Mouse (Mus musculus) embryonic facial prominence, embryonic 15.5 days (tissue): ENCODE data around the gene Rab14. TPM values are rescaled to one million over a fixed set of nuclear protein-coding genes. Genes with fewer than 3 reads are reported as not detected.

Experiments
- ATAC-seq: fragments of 200-750 bp; cut with Nextera tagmentation; 2 replicates; pipeline ENCODE4 v1.8.0; 2017; ENCODE audit warnings: low read depth, moderate TSS enrichment; ENCODE audit not compliant: insufficient number of reproducible peaks, low FRiP score, low TSS enrichment
- H3K27ac ChIP-seq: fragments of 300-500 bp; sonication (generic); replicated peaks from 2 replicates; pipeline ENCODE4 v1.5.1; 2015; ENCODE audit warnings: mild to moderate bottlenecking, inconsistent platforms
- H3K27me3 ChIP-seq: fragments of 300-500 bp; sonication (generic); 2 replicates; pipeline ENCODE4 v1.6.1; 2015; ENCODE audit warnings: inconsistent platforms
- H3K36me3 ChIP-seq: fragments of 300-500 bp; sonication (generic); 2 replicates; pipeline ENCODE4 v1.6.1; 2015; ENCODE audit warnings: mild to moderate bottlenecking, inconsistent platforms
- H3K4me1 ChIP-seq: fragments of 300-500 bp; sonication (generic); 2 replicates; pipeline ENCODE4 v1.6.1; 2015; ENCODE audit warnings: inconsistent platforms
- H3K4me2 ChIP-seq: fragments of 300-500 bp; sonication (generic); replicated peaks from 2 replicates; pipeline ENCODE4 v1.6.1; 2015; ENCODE audit warnings: mild to moderate bottlenecking, inconsistent platforms
- H3K4me3 ChIP-seq: fragments of 300-500 bp; sonication (generic); replicated peaks from 2 replicates; pipeline ENCODE4 v1.5.1; 2015; ENCODE audit warnings: mild to moderate bottlenecking, inconsistent platforms
- H3K9ac ChIP-seq: fragments of 300-500 bp; sonication (generic); 2 replicates; pipeline ENCODE4 v1.6.1; 2015; ENCODE audit warnings: inconsistent platforms
- H3K9me3 ChIP-seq: fragments of 300-500 bp; sonication (generic); replicated peaks from 2 replicates; pipeline ENCODE4 v1.6.1; 2016; ENCODE audit warnings: inconsistent platforms
- WGBS: fragments of 180-500 bp; shearing (Covaris S2); methylation state at CpG from one replicate; pipeline ENCODE4 v1.1.7; 2015; 5-methylcytosine and 5-hydroxymethylcytosine counted together
- polyA plus RNA-seq: library from polyadenylated mRNA; unstranded; fragments of >200 nt; fragmentation: Nextera tagmentation; extraction: Ambion mirVana; gene quantifications from 2 replicates; pipeline ENCODE4 v1.2.1, GENCODE M21; 2015

The Rab14 gene
- polyA plus RNA-seq, 1 experiment from 2014 or later = 352 TPM

DNA sequence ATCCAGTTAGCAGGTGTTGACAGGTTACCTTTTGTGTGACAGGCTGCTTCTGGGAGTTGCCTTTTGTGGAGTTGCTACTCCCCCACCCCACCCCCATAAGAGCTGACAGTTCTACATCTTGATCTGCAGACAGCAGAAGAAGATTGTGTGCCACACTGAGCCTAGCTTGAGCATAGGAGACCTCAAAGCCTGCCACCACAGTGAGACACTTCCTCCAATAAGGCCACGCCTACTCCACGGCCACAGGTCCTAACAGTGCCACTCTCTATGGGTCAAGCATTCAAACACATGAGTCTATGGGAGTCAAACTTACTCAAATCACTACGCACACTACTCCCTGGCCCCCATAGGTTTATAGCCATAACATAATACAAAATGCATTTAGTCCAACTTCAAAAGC, 17.8 kb upstream of the Rab14 start:
- no peak; the same call in 1 of the 2 replicates for ATAC-seq
- 94% methylated on average over 3 of the region's 3 CpGs for WGBS
- Histone ChIP-seq H3K9me3 (no peaks in the 10 kb centered on the region), H3K9ac (no peak overlapping the region), H3K4me1 (peaks cover 9% of the 10 kb centered on the region), H3K36me3 (no peaks in the 10 kb centered on the region), H3K4me3 (no peak overlapping the region), H3K27me3 (no peaks in the 10 kb centered on the region), H3K27ac (no peak overlapping the region), H3K4me2 (no peak overlapping the region)

GRCm38 (mm10) chr2:35216701-35217100, 15.8 kb upstream of the Rab14 start:
- H3K27me3 ChIP-seq = no peaks in the 10 kb centered on the region
- no peak overlapping the region for H3K4me3 ChIP-seq
- peaks cover 9% of the 10 kb centered on the region for H3K4me1 ChIP-seq
- 85% methylated on average over 2 of the region's 2 CpGs for WGBS
- H3K4me2 ChIP-seq = no peak overlapping the region
- ATAC-seq = no peak
- H3K27ac ChIP-seq = no peak overlapping the region
- H3K9me3 ChIP-seq = no peaks in the 10 kb centered on the region
- H3K9ac ChIP-seq = no peak overlapping the region
- no peaks in the 10 kb centered on the region for H3K36me3 ChIP-seq

GRCm38 (mm10) chr2:35215363-35215762, 14.4 kb upstream of the Rab14 start:
- no peak overlapping the region for H3K27ac ChIP-seq
- no peaks in the 10 kb centered on the region for H3K36me3 ChIP-seq
- 55% methylated on average over 14 of the region's 14 CpGs for WGBS
- no peaks in the 10 kb centered on the region for H3K27me3 ChIP-seq
- H3K4me2 ChIP-seq = no peak overlapping the region
- no peaks in the 10 kb centered on the region for H3K9me3 ChIP-seq
- 0 out of 2 replicates have a peak, but pooled peaks have one; percentile 22 for ATAC-seq
- no peak overlapping the region for H3K9ac ChIP-seq
- H3K4me1 ChIP-seq = peaks cover 9% of the 10 kb centered on the region
- no peak overlapping the region for H3K4me3 ChIP-seq

- no peak overlapping the region for H3K27ac ChIP-seq
- H3K4me3 ChIP-seq = peak overlapping the region; percentile 13
- no peaks in the 10 kb centered on the region for H3K9me3 ChIP-seq
- H3K4me1 ChIP-seq = peaks cover 9% of the 10 kb centered on the region
- H3K36me3 ChIP-seq = no peaks in the 10 kb centered on the region
- peak; percentile 78 for ATAC-seq
- WGBS = 7% methylated on average over 12 of the region's 12 CpGs
- H3K4me2 ChIP-seq = peak overlapping the region; percentile 40
- H3K27me3 ChIP-seq = no peaks in the 10 kb centered on the region
- H3K9ac ChIP-seq = no peak overlapping the region
Observed at GRCm38 (mm10) chr2:35214881-35215358, 14.0 kb upstream of the Rab14 start.

- Histone ChIP-seq H3K27ac (no peak overlapping the region), H3K4me1 (peaks cover 9% of the 10 kb centered on the region), H3K4me2 (no peak overlapping the region), H3K36me3 (no peaks in the 10 kb centered on the region), H3K4me3 (no peak overlapping the region), H3K27me3 (no peaks in the 10 kb centered on the region), H3K9ac (no peak overlapping the region), H3K9me3 (no peaks in the 10 kb centered on the region)
- ATAC-seq = no peak
- WGBS = 83% methylated on average over 12 of the region's 12 CpGs
Observed at GRCm38 (mm10) chr2:35213345-35213910, 12.5 kb upstream of the Rab14 start.

DNA sequence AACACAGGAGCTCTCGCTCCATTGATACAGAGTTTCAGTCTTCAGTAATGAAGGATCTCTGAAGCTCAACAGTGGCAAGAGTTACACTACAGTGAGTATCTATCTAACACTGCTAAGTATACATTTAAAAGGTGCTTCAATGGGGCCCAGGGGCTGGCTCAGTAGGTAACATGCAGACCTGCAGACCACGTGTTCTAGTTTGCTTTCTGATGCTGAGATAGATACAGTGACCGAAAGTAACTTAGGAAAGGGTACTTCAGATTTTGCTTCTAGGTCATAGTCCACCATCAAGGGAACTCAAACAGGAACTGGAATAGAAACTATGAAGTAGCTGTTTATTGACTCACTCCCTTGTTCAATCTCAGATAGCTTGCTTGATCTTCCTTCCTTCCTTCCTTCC, 10.8 kb upstream of the Rab14 start:
- Histone ChIP-seq H3K9ac (no peak overlapping the region), H3K27me3 (no peaks in the 10 kb centered on the region), H3K9me3 (no peaks in the 10 kb centered on the region), H3K27ac (no peak overlapping the region), H3K4me3 (no peak overlapping the region), H3K4me2 (no peak overlapping the region), H3K36me3 (no peaks in the 10 kb centered on the region), H3K4me1 (peaks cover 9% of the 10 kb centered on the region)
- WGBS = 64% methylated on average over 3 of the region's 3 CpGs
- ATAC-seq = no peak

- Histone ChIP-seq H3K4me2 (no peak overlapping the region), H3K27ac (no peak overlapping the region), H3K36me3 (no peaks in the 10 kb centered on the region), H3K4me1 (peaks cover under 1% of the 10 kb centered on the region; the same call in 1 of the 2 replicates), H3K4me3 (no peak overlapping the region), H3K9me3 (no peaks in the 10 kb centered on the region), H3K27me3 (no peaks in the 10 kb centered on the region), H3K9ac (no peak overlapping the region)
- 56% methylated on average over 8 of the region's 8 CpGs for WGBS
- ATAC-seq = no peak
Observed at GRCm38 (mm10) chr2:35208931-35209665, 8.2 kb upstream of the Rab14 start.

DNA sequence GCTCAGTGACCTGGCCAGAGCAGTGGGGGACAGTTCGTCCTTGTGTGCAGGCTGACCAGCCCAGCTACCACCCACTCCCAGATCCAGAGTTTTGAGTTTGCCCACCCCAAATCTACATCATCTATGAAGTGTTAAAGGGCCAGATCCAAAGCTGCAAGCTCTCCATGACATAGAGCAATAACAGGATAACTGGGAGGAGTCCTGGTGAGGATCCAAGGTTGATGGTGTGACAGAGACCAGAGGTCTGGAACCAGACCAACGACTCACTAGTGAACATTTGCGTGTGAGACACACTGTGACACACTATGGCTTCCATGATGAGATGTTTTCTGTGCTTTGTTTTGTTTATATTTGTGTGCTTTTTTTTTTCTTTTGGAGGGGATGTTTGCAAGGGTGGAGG, 7.1 kb upstream of the Rab14 start:
- Histone ChIP-seq H3K36me3 (no peaks in the 10 kb centered on the region), H3K9ac (no peak overlapping the region), H3K4me1 (no peaks in the 10 kb centered on the region), H3K4me3 (no peak overlapping the region), H3K27ac (no peak overlapping the region), H3K9me3 (no peaks in the 10 kb centered on the region), H3K27me3 (no peaks in the 10 kb centered on the region), H3K4me2 (no peak overlapping the region)
- WGBS = 76% methylated on average over 3 of the region's 3 CpGs
- no peak for ATAC-seq

- ATAC-seq = no peak
- no peaks in the 10 kb centered on the region for H3K36me3 ChIP-seq
- no peaks in the 10 kb centered on the region for H3K4me1 ChIP-seq
- H3K4me2 ChIP-seq = no peak overlapping the region
- H3K4me3 ChIP-seq = no peak overlapping the region
- H3K27me3 ChIP-seq = no peaks in the 10 kb centered on the region
- H3K9me3 ChIP-seq = no peaks in the 10 kb centered on the region
- no peak overlapping the region for H3K9ac ChIP-seq
- WGBS = 91% methylated on average over 3 of the region's 3 CpGs
- H3K27ac ChIP-seq = no peak overlapping the region
Observed at GRCm38 (mm10) chr2:35206761-35207160, 5.8 kb upstream of the Rab14 start.

DNA sequence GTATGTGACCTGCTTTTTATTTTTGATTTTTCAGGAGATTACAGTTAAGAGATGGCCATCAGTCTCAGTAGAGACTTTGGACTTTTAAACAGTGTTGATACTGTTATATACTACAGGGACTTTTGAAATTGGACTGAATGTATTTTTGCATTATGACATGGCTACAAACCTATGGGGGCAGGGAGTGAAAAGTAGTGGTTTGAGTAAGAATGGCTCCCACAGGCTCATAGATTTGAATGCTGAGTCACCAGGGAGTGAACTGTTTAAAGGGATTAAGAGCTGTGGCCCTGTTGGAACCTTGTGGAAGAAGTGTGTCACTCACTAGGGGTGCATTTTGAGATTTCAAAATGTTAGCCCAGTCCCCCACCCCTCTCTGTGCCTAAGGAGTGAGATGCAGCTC, 2.8 kb upstream of the Rab14 start:
- no peak overlapping the region for H3K9ac ChIP-seq
- H3K4me3 ChIP-seq = no peak overlapping the region
- no peak overlapping the region for H3K27ac ChIP-seq
- no peaks in the 10 kb centered on the region for H3K36me3 ChIP-seq
- H3K27me3 ChIP-seq = no peaks in the 10 kb centered on the region
- no peaks in the 10 kb centered on the region; the same call in 1 of the 2 replicates for H3K4me1 ChIP-seq
- ATAC-seq = no peak
- H3K9me3 ChIP-seq = no peaks in the 10 kb centered on the region
- H3K4me2 ChIP-seq = no peak overlapping the region

DNA sequence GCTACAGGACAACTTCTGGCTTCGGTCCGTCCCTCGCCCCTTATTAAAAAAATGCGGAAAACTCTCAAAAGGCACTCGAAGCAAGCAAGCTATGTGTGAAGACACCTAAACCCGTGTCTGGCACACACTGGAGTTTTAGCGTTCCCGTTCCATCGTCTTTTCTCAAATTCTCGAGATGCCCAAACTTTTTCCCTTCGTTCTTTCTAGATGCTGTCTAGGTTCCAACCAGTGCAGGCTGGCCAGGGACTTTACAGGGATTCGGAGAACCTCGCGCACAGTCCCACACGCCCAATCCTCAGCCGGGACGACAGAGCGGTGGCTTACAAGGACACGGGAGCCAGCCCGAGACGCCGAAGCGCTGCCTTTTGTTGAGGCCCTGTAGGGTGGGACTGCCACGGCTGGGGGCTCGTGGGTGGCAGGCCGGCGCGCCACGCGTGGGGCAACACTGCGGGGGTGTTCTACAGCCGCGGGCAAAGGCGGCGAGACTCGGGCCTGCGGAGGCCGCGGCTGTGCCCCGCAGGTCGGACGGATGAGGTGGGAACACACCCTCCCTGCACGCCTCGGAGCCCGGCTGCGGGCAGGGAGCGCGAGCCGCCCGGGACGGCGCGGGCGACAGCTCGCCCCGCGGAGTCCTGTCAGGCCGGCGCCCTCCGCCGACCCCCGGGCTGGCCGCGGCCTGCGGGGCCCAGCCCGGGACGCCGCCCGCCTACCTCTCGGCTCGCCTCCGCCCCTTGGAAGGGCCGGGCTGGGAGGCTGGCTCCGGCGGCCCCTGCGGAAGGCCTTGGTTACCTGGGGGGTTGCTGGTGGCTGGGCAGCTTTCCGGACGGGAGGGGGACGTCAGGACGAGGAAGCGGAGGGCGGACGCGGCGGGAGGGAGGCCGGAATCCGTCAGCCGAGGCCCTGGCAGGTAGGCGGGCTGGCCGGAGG, 686 bp downstream of the Rab14 start:
- WGBS = under 1% methylated on average over 66 of the region's 90 CpGs

More for the DNA sequence above, 686 bp downstream of the Rab14 start:
- Histone ChIP-seq H3K36me3 (no peaks in the 10 kb centered on the region), H3K27ac (peak overlapping the region; percentile 98), H3K27me3 (no peaks in the 10 kb centered on the region), H3K9ac (peak overlapping the region; percentile 92), H3K9me3 (no peaks in the 10 kb centered on the region), H3K4me3 (peak overlapping the region; percentile 81), H3K4me1 (peaks cover 2% of the 10 kb centered on the region; the same call in 1 of the 2 replicates), H3K4me2 (peak overlapping the region; percentile 69)
- peak; percentile 81 for ATAC-seq
